Mouse (Mus musculus) kidney, adult 10 weeks (tissue): ENCODE measurements around the gene Gm21680. TPM values are rescaled to one million over a fixed set of nuclear protein-coding genes. Genes with fewer than 3 reads are reported as not detected.

Experiments
- polyA plus RNA-seq: library from polyadenylated mRNA; stranded (reverse); fragments of 350-450 nt; fragmentation: Illumina TruSeq; extraction: RNeasy Lipid Tissue Mini Kit (QIAGEN cat#74804); gene quantifications from one replicate; pipeline ENCODE4 v1.2.3, GENCODE M21; 2014; ENCODE audit warnings: low read depth, low replicate concordance

The Gm21680 gene
- not detected for polyA plus RNA-seq

GRCm38 (mm10) chr5:25972563-25972962, at the start of gene Gm21680:
Gm21680 (minus strand) TSS chr5:25972663.

GRCm38 (mm10) chr5:26004698-26005097, 32.2 kb upstream of the Gm21680 start, which contains the start of gene Gm1979:
Gm1979 (minus strand) TSS chr5:26004798.

DNA sequence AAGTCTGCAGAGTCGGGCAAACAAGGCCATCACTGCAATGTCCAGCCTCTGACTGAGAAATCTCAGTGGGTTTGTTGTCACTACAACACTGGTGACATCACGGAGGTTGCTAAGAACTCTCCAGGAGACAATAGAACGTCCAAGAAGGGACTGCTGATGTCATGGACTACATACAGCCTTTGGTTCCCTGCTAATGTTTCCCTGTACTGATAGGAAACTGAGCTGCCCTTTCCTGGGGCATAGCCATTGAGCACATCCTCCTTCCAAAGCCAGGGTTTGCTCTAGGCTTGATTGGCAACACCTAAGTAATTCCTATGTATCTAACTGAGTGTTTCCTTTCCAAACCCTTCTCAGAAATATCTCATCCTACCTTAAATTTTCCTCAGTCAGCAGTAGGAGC, 16.1 kb upstream of the Gm21680 start, which contains the start of gene Gm21698:
Gene Gm21698, minus strand, starts transcription at position 101 of the 400 bp plus-strand sequence.

DNA sequence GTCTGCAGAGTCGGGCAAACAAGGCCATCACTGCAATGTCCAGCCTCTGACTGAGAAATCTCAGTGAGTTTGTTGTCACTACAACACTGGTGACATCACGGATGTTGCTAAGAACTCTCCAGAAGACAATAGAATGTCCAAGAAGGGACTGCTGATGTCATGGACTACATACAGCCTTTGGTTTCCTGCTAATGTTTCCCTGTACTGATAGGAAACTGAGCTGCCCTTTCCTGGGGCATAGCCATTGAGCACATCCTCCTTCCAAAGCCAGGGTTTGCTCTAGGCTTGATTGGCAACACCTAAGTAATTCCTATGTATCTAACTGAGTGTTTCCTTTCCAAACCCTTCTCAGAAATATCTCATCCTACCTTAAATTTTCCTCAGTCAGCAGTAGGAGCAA, 18.1 kb downstream of the Gm21680 start, which contains the start of gene Gm21671:
Gene Gm21671, minus strand, starts transcription at position 101 of the 400 bp plus-strand sequence.

DNA sequence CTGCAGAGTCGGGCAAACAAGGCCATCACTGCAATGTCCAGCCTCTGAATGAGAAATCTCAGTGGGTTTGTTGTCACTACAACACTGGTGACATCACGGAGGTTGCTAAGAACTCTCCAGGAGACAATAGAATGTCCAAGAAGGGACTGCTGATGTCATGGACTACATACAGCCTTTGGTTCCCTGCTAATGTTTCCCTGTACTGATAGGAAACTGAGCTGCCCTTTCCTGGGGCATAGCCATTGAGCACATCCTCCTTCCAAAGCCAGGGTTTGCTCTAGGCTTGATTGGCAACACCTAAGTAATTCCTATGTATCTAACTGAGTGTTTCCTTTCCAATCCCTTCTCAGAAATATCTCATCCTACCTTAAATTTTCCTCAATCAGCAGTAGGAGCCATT, 30.2 kb downstream of the Gm21680 start, which contains the start of gene Gm21663:
Gene Gm21663, minus strand, starts transcription at position 101 of the 400 bp plus-strand sequence.

Other genes with a start within 250 kb of the Gm21680 start
- 0.40 TPM for gene Actr3b, start 212.7 kb downstream of the Gm21680 start, polyA plus RNA-seq
- not detected for gene Gm21663, start 30.3 kb downstream of the Gm21680 start, polyA plus RNA-seq
- gene Gm21671, start 18.2 kb downstream of the Gm21680 start, polyA plus RNA-seq, result not detected
- gene Gm21698, start 16.0 kb upstream of the Gm21680 start, polyA plus RNA-seq, result not detected
- gene Gm1979, start 32.1 kb upstream of the Gm21680 start, polyA plus RNA-seq, result not detected
- gene Gm5862, start 50.3 kb upstream of the Gm21680 start, polyA plus RNA-seq, result not detected
- gene Speer4a, start 66.9 kb upstream of the Gm21680 start, polyA plus RNA-seq, result not detected
- not detected for gene Gm7347, start 85.9 kb upstream of the Gm21680 start, polyA plus RNA-seq
- gene Gm10471, start 116.6 kb upstream of the Gm21680 start, polyA plus RNA-seq, result not detected
- not detected for gene 5031410I06Rik, start 132.7 kb upstream of the Gm21680 start, polyA plus RNA-seq
- not detected for gene Gm10220, start 148.8 kb upstream of the Gm21680 start, polyA plus RNA-seq